Mouse (Mus musculus): ENCODE measurements around the gene Dcp1b. TPM values are rescaled to one million over a fixed set of nuclear protein-coding genes. Genes with fewer than 3 reads are reported as not detected.

The Dcp1b gene
- polyA plus RNA-seq, 1 experiment, result 1.7 TPM

DNA sequence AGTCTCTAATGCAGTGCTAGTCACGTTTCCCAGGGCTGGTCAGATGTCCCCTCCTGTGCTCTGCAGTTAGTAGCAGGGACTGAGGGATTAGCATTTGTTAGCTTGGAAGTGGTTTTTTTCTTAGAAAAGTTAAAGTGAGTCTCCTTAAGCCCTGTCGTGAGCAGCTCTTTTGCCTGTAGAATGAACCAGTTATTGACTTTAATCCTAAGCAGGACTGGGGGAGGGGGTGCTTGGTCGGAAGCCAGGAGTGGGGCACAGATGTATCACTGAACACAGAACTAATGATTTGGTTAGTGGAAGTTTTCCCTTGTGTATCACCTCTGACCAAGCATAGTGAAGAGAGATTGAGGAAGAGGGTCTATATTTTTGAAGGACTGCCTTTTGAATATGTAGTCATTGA is 8.7 kb downstream of the Dcp1b start:
- Histone ChIP-seq H3K79me3 (ENCODE audit: low read depth) (no peaks in the 10 kb centered on the region), H3K36me3 (ENCODE audit: control insufficient read depth, insufficient read depth) (no peaks in the 10 kb centered on the region), H3K4me3 (ENCODE audit: insufficient read depth, poor library complexity, severe bottlenecking) (no peak overlapping the region), H3K27me3 (ENCODE audit: control insufficient read depth, insufficient read depth, insufficient read length) (no peaks in the 10 kb centered on the region), H3K79me2 (ENCODE audit: control insufficient read depth, insufficient read depth) (no peaks in the 10 kb centered on the region), H3ac (ENCODE audit: control insufficient read depth, insufficient read length, low read depth) (no peak overlapping the region)
- TF ChIP-seq MYOD1 (IDR thresholded peaks at IDR 0.05; ENCODE audit: control insufficient read depth, insufficient read length, low read depth) (no peak), MAX (IDR thresholded peaks at IDR 0.05) (no peak), FOSL1 (IDR thresholded peaks at IDR 0.05; ENCODE audit: insufficient read depth, low read length, poor library complexity, severe bottlenecking) (no peak), CEBPB (IDR thresholded peaks at IDR 0.05; ENCODE audit: low read depth) (no peak), CTCF (IDR thresholded peaks at IDR 0.05; ENCODE audit: control insufficient read depth, insufficient read depth, insufficient read length) (no peak), MYOG (IDR thresholded peaks at IDR 0.05; ENCODE audit: control insufficient read depth, extremely low read depth, insufficient read length) (no peak), USF1 (IDR thresholded peaks at IDR 0.05; ENCODE audit: low read depth) (no peak)

DNA sequence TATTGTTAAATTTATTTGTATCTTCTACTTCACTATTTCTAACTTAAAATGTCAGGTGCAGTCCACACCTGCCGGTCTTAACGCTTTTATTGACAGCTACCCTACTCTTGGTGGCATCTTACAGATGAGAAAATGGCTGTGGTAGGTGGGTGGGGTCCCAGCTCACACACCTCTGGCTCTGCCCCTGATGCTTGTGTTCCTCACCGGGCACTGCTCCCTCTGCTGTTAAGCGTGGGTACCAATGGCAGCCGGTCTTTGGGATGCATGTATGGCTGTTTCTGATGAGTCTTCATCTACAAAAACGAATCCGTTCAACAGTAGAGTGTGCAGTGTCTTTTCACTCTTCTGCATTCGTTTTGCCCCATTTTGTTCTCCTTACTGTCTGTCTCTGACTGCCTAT is 11.6 kb downstream of the Dcp1b start:
- Histone ChIP-seq H3K4me3 (ENCODE audit: insufficient read depth, poor library complexity, severe bottlenecking) (no peak overlapping the region), H3K79me2 (ENCODE audit: control insufficient read depth, insufficient read depth) (no peaks in the 10 kb centered on the region)
- no peak for TF ChIP-seq CEBPB (IDR thresholded peaks at IDR 0.05; ENCODE audit: low read depth)
- no peak for TF ChIP-seq MAX (IDR thresholded peaks at IDR 0.05)
- TF ChIP-seq USF1 (IDR thresholded peaks at IDR 0.05; ENCODE audit: low read depth), result no peak
- no peak for TF ChIP-seq MYOD1 (IDR thresholded peaks at IDR 0.05; ENCODE audit: control insufficient read depth, insufficient read length, low read depth)
- TF ChIP-seq FOSL1 (IDR thresholded peaks at IDR 0.05; ENCODE audit: insufficient read depth, low read length, poor library complexity, severe bottlenecking), result no peak
- no peak for TF ChIP-seq CTCF (IDR thresholded peaks at IDR 0.05; ENCODE audit: control insufficient read depth, insufficient read depth, insufficient read length)
- no peak for TF ChIP-seq MYOG (IDR thresholded peaks at IDR 0.05; ENCODE audit: control insufficient read depth, extremely low read depth, insufficient read length)

GRCm38 (mm10) chr6:119187631-119188030 is 12.6 kb downstream of the Dcp1b start:
- no peaks in the 10 kb centered on the region for H3K79me3 ChIP-seq (ENCODE audit: low read depth)
- TF ChIP-seq CEBPB (IDR thresholded peaks at IDR 0.05; ENCODE audit: low read depth), result no peak
- TF ChIP-seq CTCF (IDR thresholded peaks at IDR 0.05; ENCODE audit: control insufficient read depth, insufficient read depth, insufficient read length), result no peak
- TF ChIP-seq USF1 (IDR thresholded peaks at IDR 0.05; ENCODE audit: low read depth), result no peak
- H3ac ChIP-seq (ENCODE audit: control insufficient read depth, insufficient read length, low read depth), result no peak overlapping the region
- H3K27me3 ChIP-seq (ENCODE audit: control insufficient read depth, insufficient read depth, insufficient read length), result no peaks in the 10 kb centered on the region
- no peaks in the 10 kb centered on the region for H3K79me2 ChIP-seq (ENCODE audit: control insufficient read depth, insufficient read depth)
- no peaks in the 10 kb centered on the region for H3K36me3 ChIP-seq (ENCODE audit: control insufficient read depth, insufficient read depth)
- H3K4me3 ChIP-seq (ENCODE audit: insufficient read depth, poor library complexity, severe bottlenecking), result no peak overlapping the region

More for the DNA sequence above, 11.6 kb downstream of the Dcp1b start:
- H3K27me3 ChIP-seq (ENCODE audit: control insufficient read depth, insufficient read depth, insufficient read length), result no peaks in the 10 kb centered on the region
- H3K36me3 ChIP-seq (ENCODE audit: control insufficient read depth, insufficient read depth), result no peaks in the 10 kb centered on the region
- no peaks in the 10 kb centered on the region for H3K79me3 ChIP-seq (ENCODE audit: low read depth)
- H3ac ChIP-seq (ENCODE audit: control insufficient read depth, insufficient read length, low read depth), result no peak overlapping the region

- TF ChIP-seq CEBPB (IDR thresholded peaks at IDR 0.05; ENCODE audit: low read depth), result no peak
- no peak for TF ChIP-seq FOSL1 (IDR thresholded peaks at IDR 0.05; ENCODE audit: insufficient read depth, low read length, poor library complexity, severe bottlenecking)
- no peak for TF ChIP-seq CTCF (IDR thresholded peaks at IDR 0.05; ENCODE audit: control insufficient read depth, insufficient read depth, insufficient read length)
- TF ChIP-seq USF1 (IDR thresholded peaks at IDR 0.05; ENCODE audit: low read depth), result no peak
- Histone ChIP-seq H3K36me3 (ENCODE audit: control insufficient read depth, insufficient read depth) (no peaks in the 10 kb centered on the region), H3K4me3 (ENCODE audit: insufficient read depth, poor library complexity, severe bottlenecking) (no peak overlapping the region), H3ac (ENCODE audit: control insufficient read depth, insufficient read length, low read depth) (no peak overlapping the region), H3K79me3 (ENCODE audit: low read depth) (no peaks in the 10 kb centered on the region), H3K79me2 (ENCODE audit: control insufficient read depth, insufficient read depth) (no peaks in the 10 kb centered on the region), H3K27me3 (ENCODE audit: control insufficient read depth, insufficient read depth, insufficient read length) (no peaks in the 10 kb centered on the region)
Observed at GRCm38 (mm10) chr6:119191478-119191877, 16.4 kb downstream of the Dcp1b start.

DNA sequence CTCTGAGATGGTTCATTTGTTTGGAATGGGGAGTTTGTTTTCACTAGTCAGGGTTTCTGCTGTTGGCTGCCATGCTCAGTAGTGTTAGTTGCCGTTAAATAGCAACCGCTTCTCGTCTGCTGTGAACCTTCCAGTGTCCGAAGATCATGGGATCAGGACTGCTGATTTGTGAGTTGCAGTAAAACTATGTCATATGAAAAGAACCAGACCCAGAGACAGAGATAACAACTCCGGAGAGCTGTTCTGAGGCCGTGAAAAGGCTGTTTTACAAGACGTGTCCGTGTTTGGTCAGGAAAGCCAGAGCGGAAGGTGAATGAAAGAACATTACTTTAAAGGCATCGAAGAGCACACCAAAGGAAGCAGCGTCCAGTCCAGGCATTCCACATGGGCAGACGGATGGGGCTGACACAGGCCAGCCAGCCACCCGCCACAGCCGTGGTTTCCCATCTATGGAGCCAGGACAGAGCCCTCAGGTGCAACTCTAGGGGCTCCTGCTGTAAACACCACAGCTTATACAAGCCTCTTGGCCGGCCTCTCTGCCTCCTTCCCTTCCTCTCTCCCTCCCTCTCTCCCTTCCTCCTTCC is 18.6 kb downstream of the Dcp1b start:
- no peak overlapping the region for H3K4me3 ChIP-seq (ENCODE audit: insufficient read depth, poor library complexity, severe bottlenecking)
- H3K79me2 ChIP-seq (ENCODE audit: control insufficient read depth, insufficient read depth), result no peaks in the 10 kb centered on the region
- no peaks in the 10 kb centered on the region for H3K27me3 ChIP-seq (ENCODE audit: control insufficient read depth, insufficient read depth, insufficient read length)
- TF ChIP-seq FOSL1 (IDR thresholded peaks at IDR 0.05; ENCODE audit: insufficient read depth, low read length, poor library complexity, severe bottlenecking), result no peak
- TF ChIP-seq MYOG (IDR thresholded peaks at IDR 0.05; ENCODE audit: control insufficient read depth, extremely low read depth, insufficient read length), result no peak
- TF ChIP-seq CTCF (IDR thresholded peaks at IDR 0.05; ENCODE audit: control insufficient read depth, insufficient read depth, insufficient read length), result no peak
- no peak for TF ChIP-seq CEBPB (IDR thresholded peaks at IDR 0.05; ENCODE audit: low read depth)
- TF ChIP-seq MAX (IDR thresholded peaks at IDR 0.05), result no peak
- TF ChIP-seq MYOD1 (IDR thresholded peaks at IDR 0.05; ENCODE audit: control insufficient read depth, insufficient read length, low read depth), result no peak
- TF ChIP-seq USF1 (IDR thresholded peaks at IDR 0.05; ENCODE audit: low read depth), result no peak
- H3K79me3 ChIP-seq (ENCODE audit: low read depth), result no peaks in the 10 kb centered on the region
- no peaks in the 10 kb centered on the region for H3K36me3 ChIP-seq (ENCODE audit: control insufficient read depth, insufficient read depth)
- no peak overlapping the region for H3ac ChIP-seq (ENCODE audit: control insufficient read depth, insufficient read length, low read depth)

DNA sequence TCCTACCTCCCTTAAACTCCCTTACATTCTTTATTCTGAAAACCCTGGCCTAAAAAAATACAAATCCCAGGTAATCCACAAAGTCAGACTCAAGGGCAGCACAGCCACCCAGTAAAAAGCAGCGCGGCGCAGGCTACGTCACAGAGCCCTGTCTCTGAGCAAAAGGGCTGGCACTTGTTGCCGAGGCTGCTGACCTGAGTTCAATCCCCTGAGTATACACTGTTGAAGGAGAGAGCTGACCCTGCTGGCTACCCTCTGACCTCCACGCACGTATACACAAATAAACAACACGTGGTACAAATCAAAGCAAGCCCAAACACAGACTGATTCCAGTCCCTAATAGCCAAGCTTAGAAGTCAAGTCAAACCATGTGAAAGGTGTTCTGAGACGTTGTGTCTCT is 19.1 kb downstream of the Dcp1b start:
- H3K36me3 ChIP-seq (ENCODE audit: control insufficient read depth, insufficient read depth), result no peaks in the 10 kb centered on the region
- TF ChIP-seq MAX (IDR thresholded peaks at IDR 0.05) (no peak), FOSL1 (IDR thresholded peaks at IDR 0.05; ENCODE audit: insufficient read depth, low read length, poor library complexity, severe bottlenecking) (no peak), MYOG (IDR thresholded peaks at IDR 0.05; ENCODE audit: control insufficient read depth, extremely low read depth, insufficient read length) (no peak), MYOD1 (IDR thresholded peaks at IDR 0.05; ENCODE audit: control insufficient read depth, insufficient read length, low read depth) (no peak), CTCF (IDR thresholded peaks at IDR 0.05; ENCODE audit: control insufficient read depth, insufficient read depth, insufficient read length) (no peak), CEBPB (IDR thresholded peaks at IDR 0.05; ENCODE audit: low read depth) (no peak), USF1 (IDR thresholded peaks at IDR 0.05; ENCODE audit: low read depth) (no peak)
- H3K27me3 ChIP-seq (ENCODE audit: control insufficient read depth, insufficient read depth, insufficient read length), result no peaks in the 10 kb centered on the region
- H3K79me3 ChIP-seq (ENCODE audit: low read depth), result no peaks in the 10 kb centered on the region
- H3K79me2 ChIP-seq (ENCODE audit: control insufficient read depth, insufficient read depth), result no peaks in the 10 kb centered on the region
- no peak overlapping the region for H3ac ChIP-seq (ENCODE audit: control insufficient read depth, insufficient read length, low read depth)
- H3K4me3 ChIP-seq (ENCODE audit: insufficient read depth, poor library complexity, severe bottlenecking), result no peak overlapping the region
